Mouse (Mus musculus) lung, postnatal 0 days (tissue): ENCODE data around the gene Arid4b.

Source experiments
- CTCF ChIP-seq: IDR thresholded peaks from 2 replicates; pipeline ENCODE4 v1.5.1; 2016; ENCODE audit warnings: antibody characterized with exemption, mild to moderate bottlenecking
- EP300 ChIP-seq: IDR thresholded peaks from 2 replicates; pipeline ENCODE4 v1.6.1; 2016; ENCODE audit warnings: antibody characterized with exemption, mild to moderate bottlenecking, control low read depth

DNA sequence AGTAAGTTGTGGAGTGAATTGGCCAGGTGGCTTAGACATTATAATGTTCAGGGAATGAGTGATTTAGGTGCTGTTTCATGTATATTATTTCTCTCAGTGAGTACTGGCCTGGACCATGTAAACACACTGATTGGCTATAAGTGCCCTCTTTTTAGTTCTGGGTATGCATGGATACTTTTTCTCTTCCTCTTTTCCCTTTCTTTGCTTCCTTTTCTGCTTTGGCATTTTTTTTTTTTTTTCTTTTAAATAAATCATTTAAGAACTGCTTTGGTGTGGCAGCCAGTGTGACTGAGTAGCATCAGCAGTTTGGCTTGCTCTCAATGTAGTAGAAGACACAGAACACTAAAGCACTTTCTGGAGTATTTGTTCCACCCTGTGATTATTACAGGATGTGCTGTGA, 5.0 kb downstream of the Arid4b start:
- TF ChIP-seq EP300 (no peak), CTCF (no peak)
